Mouse (Mus musculus) megakaryocyte, adult 5-6 weeks (primary cell): Measurements from ENCODE around the gene Fam126b. TPM values are rescaled to one million over a fixed set of nuclear protein-coding genes. Genes with fewer than 3 reads are reported as not detected.
"Not testable (repeated sequence)": the region's sequence is repeated elsewhere in the genome, so short reads cannot be mapped to it uniquely, and the experiment has no call there.

Experiments
- ATAC-seq: 2 replicates; pipeline ENCODE4 v1.8.0; 2016; ENCODE audit warnings: mild to moderate bottlenecking, inconsistent platforms; ENCODE audit not compliant: poor library complexity, severe bottlenecking
- total RNA-seq, 2 experiments: library from RNA; stranded (forward) in 1 of 2; stranded (reverse) in 1 of 2; fragments of 153-499, 151-499 nt in 1 of 2; fragments of 221-1000, 200-1000 nt in 1 of 2; gene quantifications; 2 replicates each; pipeline versions ENCODE4 v1.2.3 to v1.2.4; 2015 to 2017

Gene Fam126b
- 12.5 and 13.0 TPM in 2 replicates for total RNA-seq (2015)
- 14.6 and 23.1 TPM in 2 replicates for total RNA-seq (2017)

GRCm38 (mm10) chr1:58586171-58586997, at the start of gene Fam126b, which contains the start of gene Ndufb3:
TSS of gene Fam126b (minus strand) at chr1:58586323.
TSS of gene Ndufb3 (plus strand) at chr1:58586384.
- ATAC-seq = peak; percentile 100

- peak; percentile 83 for ATAC-seq
These were observed 42.7 kb upstream of the Fam126b start for GRCm38 (mm10) chr1:58628847-58629246.

- ATAC-seq = no peak
These were observed 36.0 kb upstream of the Fam126b start for GRCm38 (mm10) chr1:58621996-58622748.

- ATAC-seq = no peak
These were observed 35.1 kb upstream of the Fam126b start for GRCm38 (mm10) chr1:58621251-58621650.

GRCm38 (mm10) chr1:58618766-58619165, 32.6 kb upstream of the Fam126b start:
- ATAC-seq = no peak

- peak; percentile 93 for ATAC-seq
These were observed 32.0 kb upstream of the Fam126b start for GRCm38 (mm10) chr1:58617978-58618668.

- ATAC-seq = no peak
These were observed 31.0 kb upstream of the Fam126b start for GRCm38 (mm10) chr1:58617076-58617475.

- ATAC-seq = no peak
These were observed 30.1 kb upstream of the Fam126b start for GRCm38 (mm10) chr1:58616176-58616575.

- no peak for ATAC-seq
These were observed 29.0 kb upstream of the Fam126b start for GRCm38 (mm10) chr1:58615146-58615545.

GRCm38 (mm10) chr1:58614424-58614823, 28.3 kb upstream of the Fam126b start:
- ATAC-seq = no peak

- no peak for ATAC-seq
These were observed 27.7 kb upstream of the Fam126b start for GRCm38 (mm10) chr1:58613786-58614185.

- ATAC-seq = no peak
These were observed 24.5 kb upstream of the Fam126b start for GRCm38 (mm10) chr1:58610611-58611010.

- no peak for ATAC-seq
These were observed 24.0 kb upstream of the Fam126b start for GRCm38 (mm10) chr1:58610166-58610565.

GRCm38 (mm10) chr1:58609591-58609990, 23.5 kb upstream of the Fam126b start:
- not testable (repeated sequence) for ATAC-seq

GRCm38 (mm10) chr1:58603738-58604137, 17.6 kb upstream of the Fam126b start:
- no peak for ATAC-seq

GRCm38 (mm10) chr1:58602681-58603080, 16.6 kb upstream of the Fam126b start:
- no peak for ATAC-seq

GRCm38 (mm10) chr1:58587491-58587890, 1.4 kb upstream of the Fam126b start:
- no peak for ATAC-seq

GRCm38 (mm10) chr1:58585373-58586170, 551 bp downstream of the Fam126b start:
- ATAC-seq = 0 out of 2 replicates have a peak, but pooled peaks have one; percentile 6

GRCm38 (mm10) chr1:58584271-58584670, 1.9 kb downstream of the Fam126b start:
- ATAC-seq = no peak

GRCm38 (mm10) chr1:58582611-58583010, 3.5 kb downstream of the Fam126b start:
- no peak for ATAC-seq
